Mouse (Mus musculus) gastrocnemius, postnatal 10 days (tissue): ENCODE results near the gene Ndufa7. TPM values are rescaled to one million over a fixed set of nuclear protein-coding genes. Genes with fewer than 3 reads are reported as not detected.
A peak's percentile ranks its signal among the peaks of the same experiment; 100 is the strongest.

ENCODE experiments used
- DNase-seq: peaks from one replicate; pipeline ENCODE4 v3.0.0; 2021; ENCODE audit warnings: mixed read lengths
- long read RNA-seq, 2 experiments: library from polyadenylated mRNA; stranded (forward); transcript quantifications; one replicate each; pipeline ENCODE4 v2.0.0; 2021
- total RNA-seq, 2 experiments: library from RNA; stranded (reverse); gene quantifications; 2 replicates each; pipeline ENCODE4 v1.2.3; 2021

Gene Ndufa7
- total RNA-seq = 100 to 1,000 TPM; 322 to 360 TPM
- long read RNA-seq, experiment 1, transcript Ndufa7-204 (2 exons, 610 nt) = minor isoform, 7 of 197 reads
- long read RNA-seq, experiment 1, transcript Ndufa7-201 (4 exons, 528 nt) = major isoform, 186 of 197 reads
- long read RNA-seq, experiment 1, partial matches to known transcripts = 0 of 197 reads
- long read RNA-seq, experiment 1, other reads (novel, unspliced or antisense) = 1 of 197 reads
- long read RNA-seq, experiment 2, transcript Ndufa7-204 (2 exons, 610 nt) = minor isoform, 6 of 168 reads
- long read RNA-seq, experiment 2, transcript Ndufa7-201 (4 exons, 528 nt) = major isoform, 158 of 168 reads
- long read RNA-seq, experiment 2, partial matches to known transcripts = 0 of 168 reads
- long read RNA-seq, experiment 2, other reads (novel, unspliced or antisense) = 3 of 168 reads

- peak; percentile 96 for DNase-seq
Observed at GRCm38 (mm10) chr17:33824084-33824996, at the start of gene Ndufa7, which contains the start of gene Rps28. Ndufa7 (plus strand) TSS chr17:33824572. Rps28 (minus strand) TSS chr17:33824562.

GRCm38 (mm10) chr17:33774573-33775155, 49.7 kb upstream of the Ndufa7 start:
- no peak for DNase-seq

GRCm38 (mm10) chr17:33775287-33775686, 49.1 kb upstream of the Ndufa7 start:
- DNase-seq = no peak

- peak; percentile 98 for DNase-seq
Observed at GRCm38 (mm10) chr17:33779271-33779966, 45.0 kb upstream of the Ndufa7 start.

- no peak for DNase-seq
Observed at GRCm38 (mm10) chr17:33779967-33780295, 44.4 kb upstream of the Ndufa7 start.

- DNase-seq = peak; percentile 46
Observed at GRCm38 (mm10) chr17:33780431-33780830, 43.9 kb upstream of the Ndufa7 start.

GRCm38 (mm10) chr17:33781124-33781977, 43.0 kb upstream of the Ndufa7 start, which contains the start of gene Angptl4:
Angptl4 (minus strand) TSS chr17:33781830.
- DNase-seq = peak; percentile 74

GRCm38 (mm10) chr17:33782067-33782466, 42.3 kb upstream of the Ndufa7 start:
- no peak for DNase-seq

- DNase-seq = peak; percentile 84
Observed at GRCm38 (mm10) chr17:33783408-33783807, 41.0 kb upstream of the Ndufa7 start.

GRCm38 (mm10) chr17:33784939-33785338, 39.4 kb upstream of the Ndufa7 start:
- DNase-seq = no peak

- no peak for DNase-seq
Observed at GRCm38 (mm10) chr17:33786375-33786774, 38.0 kb upstream of the Ndufa7 start.

- no peak for DNase-seq
Observed at GRCm38 (mm10) chr17:33788732-33789131, 35.6 kb upstream of the Ndufa7 start.

GRCm38 (mm10) chr17:33798306-33798705, 26.1 kb upstream of the Ndufa7 start:
- DNase-seq = no peak

- DNase-seq = no peak
Observed at GRCm38 (mm10) chr17:33799277-33799676, 25.1 kb upstream of the Ndufa7 start.

- no peak for DNase-seq
Observed at GRCm38 (mm10) chr17:33802221-33802620, 22.2 kb upstream of the Ndufa7 start.

GRCm38 (mm10) chr17:33804205-33804604, 20.2 kb upstream of the Ndufa7 start:
- no peak for DNase-seq

- DNase-seq = no peak
Observed at GRCm38 (mm10) chr17:33804745-33805144, 19.6 kb upstream of the Ndufa7 start.

- no peak for DNase-seq
Observed at GRCm38 (mm10) chr17:33807181-33807888, 17.0 kb upstream of the Ndufa7 start.

- no peak for DNase-seq
Observed at GRCm38 (mm10) chr17:33808192-33808591, 16.2 kb upstream of the Ndufa7 start.
